Mouse (Mus musculus): Measurements from ENCODE around the gene Slc22a14.

DNA sequence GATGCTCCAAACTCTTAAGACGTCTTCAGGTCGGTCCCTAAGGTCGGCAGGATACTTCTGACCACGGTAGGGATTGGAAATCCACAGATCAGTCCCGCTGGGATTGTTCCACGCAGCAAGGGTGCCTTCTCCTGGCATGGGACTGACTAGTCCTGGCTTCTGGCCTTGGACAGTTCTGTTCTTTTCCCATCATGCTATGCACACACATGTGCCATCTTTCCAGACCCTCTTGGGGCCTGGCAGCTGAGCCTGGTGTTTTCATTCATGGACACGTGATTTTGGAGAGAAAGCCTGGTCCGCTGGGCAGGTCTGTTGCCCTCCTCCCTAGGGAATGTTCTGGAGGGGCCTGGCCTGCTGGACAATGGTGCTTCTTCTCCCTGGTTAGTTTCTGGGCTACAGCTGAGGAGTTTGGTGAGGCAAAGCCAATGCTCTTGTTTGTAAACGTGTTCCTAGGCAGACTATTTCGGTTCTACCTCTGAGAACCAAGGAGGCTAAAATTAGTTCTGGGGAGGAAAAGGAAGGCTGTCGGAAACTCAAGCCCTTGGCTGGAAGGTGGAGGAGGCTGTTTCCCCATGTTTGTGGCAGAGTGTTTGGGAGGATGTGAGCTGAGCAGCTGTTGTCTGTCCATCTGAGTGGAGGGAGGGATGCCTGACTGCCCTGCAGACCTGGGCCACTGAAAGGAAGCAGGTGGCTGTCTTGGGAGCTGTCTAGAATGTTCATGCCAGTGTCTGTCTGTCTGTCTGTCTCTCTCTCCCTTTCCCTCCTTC, 43.7 kb upstream of the Slc22a14 start:
- TF ChIP-seq CTCF (IDR thresholded peaks at IDR 0.05; ENCODE audit: borderline replicate concordance, extremely low read depth, insufficient read depth, insufficient read length) (no peak), POLR2A (IDR thresholded peaks at IDR 0.05; ENCODE audit: borderline replicate concordance, extremely low read depth, insufficient read depth, insufficient read length, poor library complexity, severe bottlenecking) (no peak)

Data from brain, embryonic 14.5 days (tissue).